Mouse (Mus musculus) liver, embryonic 14.5 days (tissue): ENCODE results near the gene Espl1.

Source experiments
- CTCF ChIP-seq: IDR thresholded peaks from 2 replicates; pipeline ENCODE4 v1.5.1; 2016; ENCODE audit warnings: antibody characterized with exemption, low read depth, control low read depth
- EP300 ChIP-seq: IDR thresholded peaks from 2 replicates; pipeline ENCODE4 v1.6.1; 2016; ENCODE audit warnings: antibody characterized with exemption, low read depth

DNA sequence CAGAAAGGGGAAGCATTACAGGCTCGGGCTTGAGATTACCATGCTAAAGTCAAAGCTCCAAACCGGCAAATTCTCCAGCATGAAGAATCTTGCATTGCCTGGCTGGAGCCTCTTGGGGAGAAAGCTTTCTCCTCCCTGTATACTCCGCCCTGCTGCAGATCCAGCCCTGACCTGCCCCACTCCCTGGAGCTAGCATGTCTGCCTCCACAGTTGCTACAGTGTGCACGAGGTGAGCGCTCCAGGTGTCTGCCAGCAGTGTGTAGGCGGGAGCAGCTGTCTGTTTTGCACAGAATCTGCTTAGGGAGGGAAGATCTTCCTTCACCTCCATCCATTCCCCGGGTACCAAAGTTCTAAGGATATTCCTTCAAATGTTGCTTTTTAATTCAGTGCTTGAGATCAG, 33.5 kb upstream of the Espl1 start:
- no peak for TF ChIP-seq CTCF
- no peak for TF ChIP-seq EP300
